Mouse (Mus musculus) midbrain, embryonic 10.5 days (tissue): ENCODE measurements at regions not wholly inside any gene's neighbourhood (a gene's known extent, or its start where the extent isn't known, plus 50 kb on each side); places are given as distances from the start of the nearest gene placed in this dataset.
"Not testable (repeated sequence)": the region's sequence is repeated elsewhere in the genome, so short reads cannot be mapped to it uniquely, and the experiment has no call there.

Experiments used
- DNase-seq: peaks from one replicate; pipeline ENCODE4 v3.0.0-alpha.2; 2017; ENCODE audit warnings: low spot score
- H3K27ac ChIP-seq: fragments of 300-500 bp; sonication (generic); replicated peaks from 2 replicates; pipeline ENCODE4 v1.5.1; 2016; ENCODE audit warnings: mild to moderate bottlenecking
- H3K27me3 ChIP-seq: fragments of 300-500 bp; sonication (generic); 2 replicates; pipeline ENCODE4 v1.6.1; 2016; ENCODE audit warnings: low read depth, mild to moderate bottlenecking; ENCODE audit not compliant: poor library complexity, severe bottlenecking
- H3K36me3 ChIP-seq: fragments of 300-500 bp; sonication (generic); 2 replicates; pipeline ENCODE4 v1.6.1; 2016; ENCODE audit warnings: mild to moderate bottlenecking, moderate library complexity
- H3K4me1 ChIP-seq: fragments of 300-500 bp; sonication (generic); 2 replicates; pipeline ENCODE4 v1.6.1; 2016
- H3K4me3 ChIP-seq: fragments of 300-500 bp; sonication (generic); 2 replicates; pipeline ENCODE4 v1.5.1; 2016; ENCODE audit warnings: mild to moderate bottlenecking, moderate library complexity
- H3K9me3 ChIP-seq: fragments of 300-500 bp; sonication (generic); replicated peaks from 2 replicates; pipeline ENCODE4 v1.6.1; 2016; ENCODE audit warnings: mild to moderate bottlenecking
- WGBS: fragments of 180-500 bp; shearing (Covaris S2); methylation state at CpG from one replicate; pipeline ENCODE4 v1.1.7; 2016; 5-methylcytosine and 5-hydroxymethylcytosine counted together

DNA sequence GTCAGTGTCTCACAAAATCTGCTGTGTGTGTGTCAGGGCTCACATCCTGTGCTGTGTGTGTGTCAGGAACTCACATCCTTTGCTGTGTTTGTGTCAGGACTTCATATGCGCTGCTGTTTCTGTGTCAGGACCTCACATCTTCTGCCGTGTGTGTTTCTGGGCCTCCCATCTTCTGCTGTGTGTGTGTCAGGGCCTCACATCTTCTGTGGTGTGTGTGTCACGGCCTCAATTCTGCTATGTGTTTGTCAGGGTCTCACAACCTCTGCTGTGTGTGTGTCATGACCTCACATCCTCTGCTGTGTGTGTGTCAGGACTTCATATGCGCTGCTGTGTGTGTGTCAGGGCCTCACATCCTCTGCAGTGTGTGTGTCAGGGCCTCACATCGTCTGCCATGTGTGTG, 137.5 kb downstream of the Asmt start:
- H3K4me1 ChIP-seq, H3K4me3 ChIP-seq, DNase-seq, H3K27me3 ChIP-seq, H3K27ac ChIP-seq, H3K36me3 ChIP-seq: not testable (repeated sequence)
- H3K9me3 ChIP-seq, result peaks cover 35% of the 10 kb centered on the region
- 70% methylated on average over 4 of the region's 5 CpGs for WGBS

DNA sequence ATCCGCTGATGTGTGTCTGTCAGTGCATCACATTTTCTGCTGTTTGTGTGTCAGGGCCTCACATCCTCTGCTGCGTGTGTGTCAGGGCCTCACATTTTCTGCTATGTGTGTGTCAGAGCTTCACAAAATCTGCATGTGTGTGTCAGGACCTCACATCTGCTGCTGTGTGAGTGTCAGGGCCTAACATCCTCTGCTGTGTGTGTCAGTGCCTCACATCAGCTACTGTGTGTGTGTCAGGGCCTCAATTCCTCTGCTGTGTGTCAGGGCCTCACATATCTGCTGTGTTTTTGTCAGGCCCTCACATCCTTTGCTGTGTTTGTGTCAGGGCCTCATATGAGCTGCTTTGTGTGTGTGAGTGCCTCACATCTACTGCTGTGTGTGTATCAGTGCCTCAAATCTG, 142.9 kb downstream of the Asmt start:
- no peak for DNase-seq
- H3K27me3 ChIP-seq, result no peaks in the 10 kb centered on the region
- no peaks in the 10 kb centered on the region for H3K36me3 ChIP-seq
- no peak overlapping the region for H3K4me3 ChIP-seq
- H3K9me3 ChIP-seq, result peaks cover 50% of the 10 kb centered on the region
- 77% methylated on average over 2 of the region's 2 CpGs for WGBS
- no peak overlapping the region for H3K27ac ChIP-seq
- H3K4me1 ChIP-seq, result no peaks in the 10 kb centered on the region

DNA sequence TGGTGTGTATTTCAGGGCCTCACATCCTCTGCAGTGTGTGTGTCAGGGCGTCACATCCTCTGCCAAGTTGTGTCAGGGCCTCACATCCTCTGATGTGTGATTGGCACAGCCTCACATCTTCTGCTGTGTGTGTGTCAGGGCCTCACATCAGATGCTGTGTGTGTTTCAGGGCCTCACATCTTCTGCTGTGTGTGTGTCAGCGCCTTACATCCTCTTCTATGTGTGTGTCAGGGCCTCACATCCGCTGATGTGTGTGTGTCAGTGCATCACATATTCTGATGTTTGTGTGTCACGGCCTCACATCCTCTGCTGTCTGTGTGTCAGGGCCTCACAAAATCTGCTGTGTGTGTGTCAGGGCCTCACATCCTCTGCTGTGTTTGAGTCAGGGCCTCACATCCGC, 168.7 kb downstream of the Asmt start:
- H3K27me3 ChIP-seq, H3K4me1 ChIP-seq, H3K36me3 ChIP-seq, H3K27ac ChIP-seq, H3K4me3 ChIP-seq: not testable (repeated sequence)
- DNase-seq, result peak; percentile 9
- peaks cover 26% of the 10 kb centered on the region for H3K9me3 ChIP-seq
- 71% methylated on average over 5 of the region's 5 CpGs for WGBS

DNA sequence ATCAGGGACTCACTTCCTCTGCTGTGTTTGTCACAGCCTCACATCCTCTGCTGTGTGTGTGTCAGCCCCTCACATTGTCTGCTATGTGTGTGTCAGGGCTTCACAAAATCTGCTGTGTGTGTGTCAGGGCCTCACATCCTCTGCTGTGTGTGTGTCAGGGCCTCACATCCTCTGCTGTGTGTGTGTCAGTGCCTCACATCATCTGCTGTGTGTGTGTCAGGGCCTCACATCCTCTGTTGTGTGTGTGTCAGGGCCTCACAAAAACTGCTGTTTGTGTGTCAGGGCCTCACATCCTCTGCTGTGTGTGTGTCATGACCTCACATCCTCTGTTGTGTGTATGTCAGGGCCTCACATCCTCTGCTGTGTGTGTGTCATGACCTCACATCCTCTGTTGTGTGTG, 169.1 kb downstream of the Asmt start:
- H3K9me3 ChIP-seq, result peaks cover 26% of the 10 kb centered on the region
- H3K27me3 ChIP-seq, DNase-seq, H3K36me3 ChIP-seq, H3K27ac ChIP-seq, H3K4me1 ChIP-seq, H3K4me3 ChIP-seq: not testable (repeated sequence)

DNA sequence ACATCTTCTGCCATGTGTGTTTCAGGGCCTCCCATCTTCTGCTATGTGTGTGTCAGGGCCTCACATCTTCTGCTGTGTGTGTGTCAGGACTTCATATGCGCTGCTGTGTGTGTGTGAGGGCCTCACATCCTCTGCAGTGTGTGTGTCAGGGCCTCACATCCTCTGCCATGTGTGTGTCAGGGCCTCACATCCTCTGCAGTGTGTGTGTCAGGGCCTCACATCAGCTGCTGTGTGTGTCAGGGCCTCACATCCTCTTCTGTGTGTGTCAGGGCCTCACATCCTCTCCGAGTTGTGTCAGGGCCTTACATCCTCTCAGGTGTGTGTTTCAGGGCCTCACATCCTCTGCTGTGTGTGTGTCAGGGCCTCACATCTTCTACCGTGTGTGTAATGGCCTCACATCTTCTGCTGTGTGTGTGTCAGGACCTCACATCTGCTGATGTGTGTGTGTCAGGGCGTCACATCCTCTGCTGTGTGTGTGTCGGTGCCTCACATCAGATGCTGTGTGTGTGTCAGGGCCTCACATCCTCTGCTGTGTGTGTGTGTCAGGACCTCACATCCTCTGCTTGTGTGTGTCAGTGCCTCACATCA, 170.5 kb downstream of the Asmt start:
- not testable (repeated sequence) for H3K4me1 ChIP-seq, H3K27ac ChIP-seq, H3K36me3 ChIP-seq, H3K27me3 ChIP-seq, DNase-seq, H3K4me3 ChIP-seq
- H3K9me3 ChIP-seq, result peaks cover 26% of the 10 kb centered on the region
- WGBS, result 77% methylated on average over 5 of the region's 5 CpGs

DNA sequence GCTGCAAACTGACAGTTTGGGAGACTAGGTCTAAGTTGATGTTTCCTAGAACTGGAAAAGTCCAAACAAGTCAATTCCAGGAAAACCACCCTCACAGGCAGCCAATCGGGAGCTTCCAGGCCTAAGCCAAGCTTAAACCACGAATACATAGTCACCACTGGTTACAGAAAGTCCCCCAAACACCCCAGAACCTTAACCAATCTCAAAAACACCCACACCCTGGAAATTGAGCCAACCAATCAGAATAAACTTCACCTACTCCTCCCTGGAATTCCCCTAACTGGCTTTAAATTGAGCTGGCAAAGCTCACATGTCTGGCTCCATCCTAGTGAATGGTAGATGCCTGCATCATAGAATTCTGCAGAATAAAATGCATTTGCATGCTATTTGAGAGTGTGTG, 204.2 kb downstream of the Asmt start:
- not testable (repeated sequence) for H3K27ac ChIP-seq, DNase-seq, H3K9me3 ChIP-seq, H3K36me3 ChIP-seq, H3K4me1 ChIP-seq, H3K27me3 ChIP-seq, H3K4me3 ChIP-seq
- no CpG with 5 or more reads among the region's 2 CpGs for WGBS

DNA sequence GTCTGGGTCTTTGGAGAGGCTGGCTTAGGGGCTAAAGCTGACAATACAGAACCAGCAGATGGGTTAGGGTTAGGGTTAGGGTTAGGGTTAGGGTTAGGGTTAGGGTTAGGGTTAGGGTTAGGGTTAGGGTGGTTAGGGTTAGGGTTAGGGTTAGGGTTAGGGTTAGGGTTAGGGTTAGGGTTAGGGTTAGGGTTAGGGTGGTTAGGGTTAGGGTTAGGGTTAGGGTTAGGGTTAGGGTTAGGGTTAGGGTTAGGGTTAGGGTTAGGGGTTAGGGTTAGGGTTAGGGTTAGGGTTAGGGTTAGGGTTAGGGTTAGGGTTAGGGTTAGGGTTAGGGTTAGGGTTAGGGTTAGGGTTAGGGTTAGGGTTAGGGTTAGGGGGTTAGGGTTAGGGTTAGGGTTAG, 208.4 kb downstream of the Asmt start:
- DNase-seq, H3K4me3 ChIP-seq, H3K27me3 ChIP-seq, H3K4me1 ChIP-seq, H3K36me3 ChIP-seq, H3K27ac ChIP-seq, H3K9me3 ChIP-seq: not testable (repeated sequence)
